Mouse (Mus musculus) erythroblast, embryonic 14.5 days (primary cell): ENCODE measurements around the gene Dars.

ENCODE experiments used
- GATA1 ChIP-seq: IDR thresholded peaks from 2 replicates; pipeline ENCODE4 v1.6.1; 2012; ENCODE audit warnings: low read length, inconsistent platforms, mixed read lengths
- TAL1 ChIP-seq: IDR thresholded peaks from 3 replicates; pipeline ENCODE4 v1.6.1; 2012; ENCODE audit warnings: low read length, inconsistent platforms, mixed read lengths

DNA sequence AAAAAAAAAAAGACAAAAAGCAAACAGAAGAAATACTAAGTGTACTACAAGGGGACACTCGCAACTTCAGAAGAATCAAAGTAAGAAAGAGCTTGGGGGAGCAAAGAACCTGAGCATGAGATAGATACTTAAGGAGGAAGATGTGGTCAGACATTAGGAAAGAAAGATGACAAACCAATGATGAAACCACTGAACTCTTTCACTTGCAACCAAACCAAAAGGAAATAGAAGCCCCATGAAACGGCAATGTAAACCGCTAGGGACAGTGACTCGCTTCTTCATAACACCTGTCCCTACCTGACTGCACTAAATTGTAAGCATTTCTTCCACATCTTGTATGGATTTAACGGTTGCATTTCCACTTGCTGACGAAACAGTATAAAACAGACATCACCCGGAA is 30.7 kb downstream of the Dars start:
- TF ChIP-seq TAL1 (no peak), GATA1 (no peak)
